Comparison of ENCODE assay signal across 9 mouse cellular contexts in the genomic region with DNA sequence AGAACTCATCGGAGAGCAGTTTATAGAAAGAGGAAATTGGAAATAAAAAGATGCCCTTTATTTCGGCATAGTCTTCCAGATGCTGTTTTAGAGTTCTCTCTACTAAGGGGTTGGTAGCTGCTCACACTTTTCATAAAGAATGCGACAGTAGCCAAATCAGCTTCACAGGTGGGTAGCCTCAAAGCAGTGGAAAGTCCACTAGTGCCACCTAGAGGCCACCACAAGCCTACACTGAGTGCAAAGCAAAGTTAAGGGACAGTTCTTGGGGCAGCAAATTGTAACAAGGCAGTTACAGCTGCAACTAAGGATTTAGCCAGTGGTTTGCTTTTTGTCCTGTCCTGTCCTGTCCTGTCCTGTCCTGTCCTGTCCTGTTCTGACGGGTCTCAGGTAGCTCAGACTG. TPM values are rescaled to one million over a fixed set of nuclear protein-coding genes. Genes with fewer than 3 reads are reported as not detected.
A peak's percentile ranks its signal among the peaks of the same experiment; 100 is the strongest.
DNase-seq lines count a peak whose midpoint lies in the region; ATAC-seq and TF ChIP-seq lines count a peak whose summit lies in the region.
"Had no signal": no experiment of that assay in that cellular context is flagged by ENCODE, and none has a peak within 500 bp of the region (broad histone marks: within the 10 kb centered on the region; RNA-seq: fewer than 3 reads in every experiment).

No protein-coding gene starts in this region.

- no peaks in the 10 kb centered on the region for H3K4me1 ChIP-seq in liver, adult 2 months (ENCODE audit: control insufficient read depth, insufficient read depth, low read length)
- no peaks in the 10 kb centered on the region for H3K4me1 ChIP-seq in liver, embryonic 11.5 days (replicated peaks; ENCODE audit: control insufficient read depth, insufficient read depth, low read length)

- H3K9me3 ChIP-seq in liver, embryonic 11.5 days (ENCODE audit: control insufficient read depth, low read length): no peaks in the 10 kb centered on the region

- no peaks in the 10 kb centered on the region for H3K79me2 ChIP-seq in liver, adult 2 months (ENCODE audit: control insufficient read depth, insufficient read depth, low read length)

- TF ChIP-seq POLR2A in liver, adult 2 months (IDR thresholded peaks at IDR 0.05; ENCODE audit: extremely low read depth, insufficient read depth, low read length): no peak

- no peak overlapping the region for H3K9ac ChIP-seq in liver, adult 2 months (ENCODE audit: low read depth, low read length)
- H3K9ac ChIP-seq in liver, embryonic 11.5 days (ENCODE audit: low read depth, low read length): no peak overlapping the region

- no peak for ATAC-seq in liver, embryonic 11.5 days (replicated peaks; ENCODE audit: low FRiP score)

- intact Hi-C loops in left cerebral cortex, postnatal 4 days (cut with DNase I): no loop called here

- peak; percentile 54; the same call in 1 of the 2 replicates for TF ChIP-seq CTCF in liver, adult 2 months (IDR thresholded peaks at IDR 0.05; ENCODE audit: low read depth, low read length)

- 54% methylated on average over 4 of the region's 4 CpGs for WGBS in liver, adult 2 months
- 44% methylated on average over 4 of the region's 4 CpGs for WGBS in liver, embryonic 11.5 days

- no peak overlapping the region for H3K27ac ChIP-seq in liver, adult 2 months (replicated peaks; ENCODE audit: insufficient read depth, low read depth, low read length)
- no peak overlapping the region for H3K27ac ChIP-seq in liver, embryonic 11.5 days (ENCODE audit: low read depth, low read length)

- peak; percentile 62 to 66 for DNase-seq in cerebellum, postnatal 10 days
- no peak for DNase-seq in cerebellum, adult 11-12 months
- peak; percentile 41 for DNase-seq in liver, adult 2 months (ENCODE audit: extremely low read depth, low read depth, low spot score)
- DNase-seq in liver, embryonic 11.5 days (ENCODE audit: low spot score): no peak
- peak; percentile 37 to 41 for DNase-seq in cerebellum, postnatal 36 days
- peak; percentile 35 for DNase-seq in left cerebral cortex, postnatal 4 days
- DNase-seq in right cerebral cortex, postnatal 25 days: peak; percentile 37
- DNase-seq in gastrocnemius, adult 18-20 months (ENCODE audit: low spot score): no peak

- H3K4me2 ChIP-seq in liver, embryonic 11.5 days: no peak overlapping the region

- no peaks in the 10 kb centered on the region for H3K36me3 ChIP-seq in liver, adult 2 months (ENCODE audit: control insufficient read depth, insufficient read depth, low read length)
- H3K36me3 ChIP-seq in liver, embryonic 11.5 days (ENCODE audit: control insufficient read depth, insufficient read depth, low read length): no peaks in the 10 kb centered on the region

- H3K4me3 ChIP-seq in liver, adult 2 months (ENCODE audit: insufficient read depth, low read depth, low read length): no peak overlapping the region
- H3K4me3 ChIP-seq in liver, embryonic 11.5 days (ENCODE audit: low read depth, low read length): no peak overlapping the region

- H3K27me3 ChIP-seq in liver, adult 2 months (ENCODE audit: control insufficient read depth, insufficient read depth, low read length): no peaks in the 10 kb centered on the region
- no peaks in the 10 kb centered on the region for H3K27me3 ChIP-seq in liver, embryonic 11.5 days (replicated peaks; ENCODE audit: control insufficient read depth, insufficient read depth, low read length)

RNA-seq across cellular contexts. Expression of a gene that starts 27.0 kb away (rescaled TPM):
- not detected in 2 replicates for total RNA-seq in liver, adult 2 months (2014; rRNA removed)
- polyA plus RNA-seq in liver, adult 2 months (2012; rRNA removed): not detected in 2 replicates
- not detected in 2 replicates for polyA plus RNA-seq in liver, embryonic 11.5 days (2014; fragmentation: Nextera tagmentation; extraction: Ambion mirVana)
- total RNA-seq in left cerebral cortex, postnatal 4 days (2021): 1 to 10 TPM; 2.0 to 3.1 TPM
- total RNA-seq in gastrocnemius, adult 18-20 months (2021): under 1 TPM in 1 of 2 experiments, not detected in 1; 0.14 TPM
- total RNA-seq: hematopoietic stem cell, adult 5-6 weeks had no signal

RNA-seq across cellular contexts. Expression of a gene that starts 34.3 kb away (rescaled TPM):
- 104 and 136 TPM in 2 replicates for total RNA-seq in liver, adult 2 months (2014; rRNA removed)
- polyA plus RNA-seq in liver, adult 2 months (2012; rRNA removed): 308 and 315 TPM in 2 replicates
- 12.4 and 15.7 TPM in 2 replicates for polyA plus RNA-seq in liver, embryonic 11.5 days (2014; fragmentation: Nextera tagmentation; extraction: Ambion mirVana)
- total RNA-seq in left cerebral cortex, postnatal 4 days (2021): 1 to 10 TPM; 2.7 to 3.5 TPM
- total RNA-seq in gastrocnemius, adult 18-20 months (2021): 1 to 10 TPM in 1 of 2 experiments, under 1 TPM in 1; 0.93 to 2.4 TPM

RNA-seq across cellular contexts. Expression of a gene that starts 47.1 kb away (rescaled TPM):
- 36.3 and 40.7 TPM in 2 replicates for total RNA-seq in liver, adult 2 months (2014; rRNA removed)
- polyA plus RNA-seq in liver, adult 2 months (2012; rRNA removed): 23.6 and 25.9 TPM in 2 replicates
- polyA plus RNA-seq in liver, embryonic 11.5 days (2014; fragmentation: Nextera tagmentation; extraction: Ambion mirVana): 18.8 TPM in 2 replicates
- 100 to 1,000 TPM; 168 to 170 TPM for total RNA-seq in left cerebral cortex, postnatal 4 days (2021)
- 10 to 100 TPM; 18.9 to 23.9 TPM for total RNA-seq in gastrocnemius, adult 18-20 months (2021)

Comparison
In these comparisons a context has a peak if more than half of its experiments do, and no peak if none do; other contexts are left out.
1. DNase-seq: peak in cerebellum, postnatal 10 days (2 of 2), liver, adult 2 months (single experiment), cerebellum, postnatal 36 days (2 of 2), left cerebral cortex, postnatal 4 days (single experiment) and right cerebral cortex, postnatal 25 days (single experiment); none in cerebellum, adult 11-12 months (single experiment), liver, embryonic 11.5 days (single experiment) and gastrocnemius, adult 18-20 months (single experiment).
2. RNA of a gene that starts 34.3 kb away (total RNA-seq): 104 to 136 TPM in liver, adult 2 months; 2.7 to 3.5 TPM in left cerebral cortex, postnatal 4 days and 0.93 to 2.4 TPM in gastrocnemius, adult 18-20 months; every median in the first group is over 10 times any median in the second.